Mouse (Mus musculus): ENCODE measurements around the gene Fbxl22.

DNA sequence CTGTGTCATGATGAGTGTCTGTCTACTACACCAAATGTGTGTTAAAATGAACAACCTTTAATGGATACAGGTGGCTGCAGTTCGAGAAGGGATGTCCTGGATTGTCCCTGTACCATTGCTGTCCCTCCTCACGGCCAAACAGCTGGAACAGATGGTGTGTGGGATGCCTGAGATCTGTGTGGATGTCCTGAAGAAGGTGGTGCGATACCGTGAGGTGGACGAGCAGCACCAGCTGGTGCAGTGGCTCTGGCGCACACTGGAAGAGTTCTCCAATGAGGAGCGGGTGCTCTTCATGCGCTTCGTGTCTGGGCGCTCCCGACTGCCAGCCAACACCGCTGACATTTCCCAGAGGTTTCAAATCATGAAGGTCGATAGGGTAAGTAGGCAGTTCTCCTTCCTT lies 9.9 kb downstream of the Fbxl22 start:
- no peak for TF ChIP-seq CTCF (IDR thresholded peaks at IDR 0.05; ENCODE audit: low read depth)
- TF ChIP-seq EP300 (IDR thresholded peaks at IDR 0.05; ENCODE audit: low read depth) = no peak

All from heart, postnatal 0 days (tissue).